Mouse (Mus musculus): Measurements from ENCODE around the gene Il18rap.
"Not testable (repeated sequence)": the region's sequence is repeated elsewhere in the genome, so short reads cannot be mapped to it uniquely, and the experiment has no call there.

Gene Il18rap

DNA sequence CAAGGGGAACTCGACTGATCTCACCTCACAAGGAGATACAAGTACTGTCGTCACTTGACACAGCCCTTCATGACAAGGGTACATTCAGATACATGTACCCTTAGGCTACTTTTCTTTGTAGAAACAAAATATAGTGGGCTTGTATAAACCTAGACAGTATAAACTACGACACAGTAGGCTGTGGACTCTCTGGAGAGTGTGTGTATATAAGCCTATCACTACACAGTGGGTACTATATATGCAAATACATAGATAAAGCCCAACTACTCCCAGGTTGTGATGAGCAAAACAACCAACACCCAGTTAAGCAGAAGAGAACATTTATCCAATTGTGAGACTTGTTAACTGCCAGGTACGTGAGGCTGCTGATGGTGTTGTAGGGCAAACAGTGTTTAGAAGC is 31.5 kb downstream of the Il18rap start:
- no peak for DNase-seq

DNA sequence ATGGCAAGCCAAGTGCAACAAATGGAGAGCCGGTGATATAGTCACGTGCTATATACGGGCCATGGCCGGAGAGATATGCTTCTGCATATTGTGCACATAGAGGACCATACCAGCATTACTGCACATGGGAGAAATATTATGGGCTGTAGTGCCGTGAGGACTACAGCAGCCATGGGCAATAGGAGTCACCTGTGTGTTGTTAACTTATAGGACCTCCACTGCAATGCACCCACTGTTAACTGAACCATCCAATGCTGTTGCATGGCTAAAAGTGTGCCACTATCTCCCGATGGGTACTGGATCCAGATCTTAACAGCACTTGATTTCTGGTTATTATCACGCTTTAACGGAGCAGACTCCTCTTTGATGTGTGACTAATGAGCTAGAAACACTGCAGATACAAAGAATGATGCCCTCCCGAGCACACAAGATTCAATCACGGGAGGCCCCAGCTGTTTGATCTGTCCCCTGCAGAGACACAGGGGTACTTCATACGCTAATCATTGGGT is 32.0 kb downstream of the Il18rap start:
- DNase-seq, result no peak

DNA sequence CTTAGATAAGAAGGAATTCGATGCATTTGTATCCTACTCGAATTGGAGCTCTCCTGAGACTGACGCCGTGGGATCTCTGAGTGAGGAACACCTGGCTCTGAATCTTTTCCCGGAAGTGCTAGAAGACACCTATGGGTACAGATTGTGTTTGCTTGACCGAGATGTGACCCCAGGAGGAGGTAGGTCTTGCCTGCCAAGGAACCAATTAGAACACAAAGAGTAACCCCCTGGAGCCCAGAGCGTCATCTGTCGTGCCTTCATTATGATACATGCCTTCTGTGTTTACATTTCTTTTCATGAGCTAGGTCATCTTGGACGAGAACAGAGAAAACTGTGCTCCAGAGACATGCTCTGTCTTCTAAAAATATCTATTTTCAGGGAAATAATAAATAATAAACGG is 32.6 kb downstream of the Il18rap start:
- DNase-seq, result no peak

DNA sequence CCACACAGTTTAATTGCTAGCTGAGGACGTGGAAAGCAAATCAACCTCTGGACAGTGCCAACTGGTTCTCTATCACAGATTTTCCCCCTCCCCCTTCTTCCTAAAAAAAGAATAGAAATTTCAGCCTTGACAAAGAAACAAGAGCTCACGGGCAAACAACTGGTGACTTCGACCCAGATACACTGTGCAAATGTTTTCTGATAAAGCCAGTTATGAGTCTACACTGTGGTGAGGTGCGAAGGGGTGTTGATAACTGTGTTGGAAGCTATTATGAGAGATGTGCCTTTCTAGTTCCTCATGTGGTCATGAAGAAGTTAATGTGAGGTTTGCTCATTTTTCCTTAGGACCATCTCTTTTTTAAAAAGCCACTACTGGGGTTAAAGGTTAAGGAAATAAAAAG is 54.2 kb downstream of the Il18rap start:
- no peak for DNase-seq

DNA sequence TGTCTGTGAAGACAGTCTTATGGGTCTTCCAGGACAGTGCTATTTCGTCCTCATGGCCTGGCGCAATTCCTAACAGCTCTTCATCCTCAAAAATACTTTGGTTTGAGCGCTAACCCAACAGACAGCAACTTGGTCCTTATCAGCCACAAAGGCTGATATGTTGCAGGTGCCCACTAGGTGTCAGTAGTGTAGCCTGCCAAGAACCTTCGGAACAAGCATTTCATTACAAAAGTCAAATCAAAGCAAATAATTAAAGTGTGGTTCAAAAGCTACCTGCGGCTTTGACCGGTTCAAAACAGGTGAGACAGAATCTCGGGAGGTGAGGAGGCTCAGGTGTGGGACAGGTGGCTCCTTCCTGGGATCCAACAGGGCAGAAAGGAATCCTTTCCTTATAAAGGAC is 64.6 kb downstream of the Il18rap start, which contains the start of gene Slc9a4:
TSS of gene Slc9a4 (plus strand) at position 298 of the 400 bp plus-strand sequence.
- DNase-seq, result peak; percentile 38 to 58

DNA sequence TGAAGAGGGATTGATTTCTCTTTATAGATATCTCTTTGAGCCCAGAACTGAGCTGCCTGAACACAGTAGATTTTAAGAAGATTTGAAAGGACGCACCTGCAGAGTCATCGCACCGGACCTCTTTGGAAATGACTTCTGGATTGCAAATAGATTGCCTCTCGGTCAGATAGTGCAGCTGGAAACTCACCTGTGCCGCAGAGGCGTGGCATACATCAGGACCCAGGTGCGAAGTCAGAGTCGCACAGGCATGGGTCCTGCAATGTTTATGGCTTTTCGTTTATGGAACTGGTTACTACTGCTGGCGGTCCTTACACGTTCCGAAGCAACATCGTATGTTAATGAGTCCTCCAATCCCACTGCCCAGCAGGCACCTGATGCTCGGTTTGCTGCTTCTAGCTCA is 65.1 kb downstream of the Il18rap start:
- no peak for DNase-seq

DNA sequence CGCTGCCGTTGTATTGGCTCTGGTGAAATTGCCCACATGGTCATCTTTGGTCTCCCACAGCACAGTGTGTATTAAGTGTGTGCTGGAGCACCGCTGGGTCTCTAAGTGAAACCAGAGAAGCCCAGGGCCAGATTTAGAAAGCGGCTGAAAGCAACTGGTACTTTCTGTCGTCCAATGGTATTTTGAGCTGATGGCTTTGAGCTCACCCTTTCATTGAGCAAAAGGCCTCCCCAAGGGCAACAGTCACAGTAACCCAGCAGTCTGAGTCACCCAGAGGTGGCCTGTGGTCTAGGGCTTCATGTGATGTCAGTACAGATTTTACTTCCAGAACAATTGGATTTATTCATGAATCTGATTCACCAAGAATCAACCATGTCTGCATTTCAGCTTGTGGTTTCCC is 71.6 kb downstream of the Il18rap start:
- no peak for DNase-seq

DNA sequence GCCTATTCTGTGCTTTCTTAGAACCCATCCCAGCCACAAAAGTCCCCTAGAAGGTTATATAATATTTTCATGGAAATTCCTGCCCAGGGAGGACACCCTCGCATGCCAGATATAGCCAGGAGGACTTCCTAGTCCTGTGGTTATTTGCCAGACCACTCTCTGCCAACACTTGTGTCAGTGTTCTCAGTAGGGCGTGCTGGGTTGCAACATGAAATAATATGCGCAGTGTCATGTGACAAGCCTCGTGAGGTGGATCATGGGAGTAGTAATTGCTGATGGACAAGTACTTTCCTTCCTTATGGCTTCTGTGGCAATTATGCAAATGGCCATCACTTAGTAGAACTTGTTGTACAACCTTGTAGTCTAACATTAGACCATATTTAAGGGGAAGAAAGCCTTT is 75.8 kb downstream of the Il18rap start:
- DNase-seq, result no peak

DNA sequence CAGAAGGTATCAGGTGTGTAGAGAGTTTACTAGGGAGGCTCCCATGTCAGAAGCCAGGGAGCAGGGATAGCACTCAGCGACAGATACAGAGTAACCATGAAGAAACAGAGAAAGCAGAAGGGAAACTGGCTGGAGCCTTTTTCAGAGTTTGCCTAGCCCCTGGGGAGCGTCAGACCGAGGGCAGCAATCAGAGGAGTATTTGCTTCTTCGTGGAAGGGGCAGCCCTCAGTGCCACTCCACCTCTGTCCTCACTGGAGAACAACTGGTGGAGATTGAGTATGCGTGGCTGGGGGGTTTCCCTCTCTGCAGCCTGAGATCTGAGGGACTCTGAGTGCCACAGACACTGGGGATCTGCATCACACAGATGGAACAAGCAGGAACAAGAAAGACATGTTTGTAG is 82.7 kb downstream of the Il18rap start:
- no peak for DNase-seq

DNA sequence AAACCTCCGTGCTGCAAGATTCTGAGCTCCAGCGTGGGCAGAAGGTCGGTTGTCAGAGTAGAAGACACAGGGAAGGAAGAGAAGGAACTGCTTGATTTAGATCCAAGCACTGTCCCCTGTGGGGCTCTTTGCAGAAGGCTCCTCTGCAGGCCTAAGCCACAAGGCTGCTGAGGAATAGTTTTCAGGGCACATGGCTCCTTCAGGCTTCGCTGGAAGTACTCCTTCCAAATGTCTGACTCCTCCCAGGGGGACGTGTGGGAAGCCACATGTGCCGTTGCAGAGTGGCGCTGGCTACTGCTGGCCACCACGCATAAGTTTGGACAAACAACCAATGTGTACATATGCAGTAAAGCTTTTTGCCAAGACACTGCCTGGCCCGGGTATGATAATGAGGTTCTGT is 84.5 kb downstream of the Il18rap start:
- DNase-seq, result not testable (repeated sequence)

DNA sequence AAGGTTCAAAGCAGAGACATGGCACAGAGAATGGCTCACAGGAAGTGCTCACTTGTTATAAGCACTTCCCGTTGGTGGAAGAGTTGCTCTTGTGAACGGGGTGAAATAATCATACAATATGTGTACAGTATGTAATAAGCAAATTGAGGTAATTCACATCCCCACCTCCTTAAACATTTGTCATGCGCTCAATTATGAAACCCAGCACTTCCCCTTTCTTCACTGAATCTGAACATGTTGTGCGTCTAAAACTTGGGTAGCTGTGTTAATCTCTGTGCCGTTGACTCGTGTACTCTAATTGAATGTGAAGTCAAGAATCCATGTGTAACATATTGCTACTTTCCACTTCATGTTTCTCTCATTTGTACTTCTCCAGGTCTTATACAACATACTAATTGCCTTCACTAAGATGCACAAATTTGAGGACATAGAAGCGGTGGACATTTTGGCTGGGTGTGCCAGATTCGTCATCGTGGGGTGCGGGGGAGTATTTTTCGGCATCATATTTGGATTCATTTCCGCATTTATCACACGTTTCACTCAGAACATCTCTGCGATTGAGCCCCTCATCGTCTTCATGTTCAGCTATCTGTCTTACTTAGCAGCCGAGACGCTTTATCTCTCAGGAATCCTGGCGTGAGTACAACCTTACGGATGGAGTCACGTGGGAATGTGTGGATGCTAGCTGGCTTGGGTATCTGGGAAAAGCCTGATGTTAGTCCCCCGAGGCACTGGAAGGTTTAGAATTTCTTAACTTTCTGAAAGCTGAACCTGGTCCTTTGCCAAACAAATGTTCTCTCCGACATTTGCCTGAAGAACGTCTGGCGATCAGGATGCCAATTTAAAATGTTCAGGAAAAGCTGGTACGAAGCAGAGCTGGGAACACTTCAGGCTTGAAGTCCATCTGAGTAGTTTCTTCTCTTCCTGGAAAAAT is 85.5 kb downstream of the Il18rap start:
- DNase-seq, result peak in 1 of 2 experiments; percentile 12
